Mouse (Mus musculus) neural tube, embryonic 13.5 days (tissue): Measurements from ENCODE around the gene Cog8. TPM values are rescaled to one million over a fixed set of nuclear protein-coding genes. Genes with fewer than 3 reads are reported as not detected.
"Not testable (repeated sequence)": the region's sequence is repeated elsewhere in the genome, so short reads cannot be mapped to it uniquely, and the experiment has no call there.

Experiments used
- ATAC-seq: fragments of 200-750 bp; cut with Nextera tagmentation; 2 replicates; pipeline ENCODE4 v1.8.0; 2017; ENCODE audit warnings: low read depth, mild to moderate bottlenecking, moderate TSS enrichment, moderate library complexity
- H3K27ac ChIP-seq: fragments of 300-500 bp; sonication (generic); replicated peaks from 2 replicates; pipeline ENCODE4 v1.5.1; 2015; ENCODE audit warnings: moderate library complexity, mild to moderate bottlenecking, inconsistent platforms
- H3K27me3 ChIP-seq: fragments of 300-500 bp; sonication (generic); 2 replicates; pipeline ENCODE4 v1.6.1; 2015; ENCODE audit warnings: mild to moderate bottlenecking, inconsistent platforms
- H3K36me3 ChIP-seq: fragments of 300-500 bp; sonication (generic); 2 replicates; pipeline ENCODE4 v1.6.1; 2015; ENCODE audit warnings: mild to moderate bottlenecking, inconsistent platforms
- H3K4me1 ChIP-seq: fragments of 300-500 bp; sonication (generic); replicated peaks from 2 replicates; pipeline ENCODE4 v1.6.1; 2015; ENCODE audit warnings: inconsistent platforms
- H3K4me2 ChIP-seq: fragments of 300-500 bp; sonication (generic); 2 replicates; pipeline ENCODE4 v1.6.1; 2015; ENCODE audit warnings: inconsistent platforms, mild to moderate bottlenecking, moderate library complexity
- H3K4me3 ChIP-seq: fragments of 300-500 bp; sonication (generic); 2 replicates; pipeline ENCODE4 v1.5.1; 2015; ENCODE audit warnings: mild to moderate bottlenecking, inconsistent platforms
- H3K9ac ChIP-seq: fragments of 300-500 bp; sonication (generic); 2 replicates; pipeline ENCODE4 v1.6.1; 2015; ENCODE audit warnings: moderate library complexity, mild to moderate bottlenecking, inconsistent platforms
- H3K9me3 ChIP-seq: fragments of 300-500 bp; sonication (generic); 2 replicates; pipeline ENCODE4 v1.6.1; 2016; ENCODE audit warnings: inconsistent platforms
- WGBS: fragments of 180-500 bp; shearing (Covaris S2); methylation state at CpG from one replicate; pipeline ENCODE4 v1.1.7; 2015; 5-methylcytosine and 5-hydroxymethylcytosine counted together
- microRNA-seq: library from miRNA; unstranded; fragments of <30 nt; microRNA quantifications from one replicate; pipeline ENCODE4, GENCODE M21; 2016
- polyA plus RNA-seq: library from polyadenylated mRNA; unstranded; fragments of >200 nt; fragmentation: Nextera tagmentation; extraction: Ambion mirVana; gene quantifications from 2 replicates; pipeline ENCODE4 v1.2.1, GENCODE M21; 2015

Cog8 gene
- polyA plus RNA-seq, 1 experiment from 2014 or later, result 42.4 TPM

DNA sequence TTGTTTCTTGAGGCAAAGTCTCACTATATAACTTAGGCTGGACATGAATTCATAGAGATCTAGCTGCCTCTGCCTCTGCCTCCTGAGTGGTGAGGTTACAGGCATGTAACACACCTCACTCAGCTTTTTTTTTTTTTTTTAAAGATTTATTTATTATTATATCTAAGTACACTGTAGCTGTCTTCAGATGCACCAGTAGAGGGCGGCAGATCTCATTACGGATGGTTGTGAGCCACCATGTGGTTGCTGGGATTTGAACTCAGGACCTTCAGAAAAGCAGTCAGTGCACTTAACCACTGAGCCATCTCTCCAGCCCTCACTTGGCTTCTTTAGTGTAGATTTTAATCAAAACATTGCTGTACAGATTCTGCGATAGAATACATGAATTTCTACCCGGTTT lies 60.1 kb downstream of the Cog8 start:
- H3K9ac ChIP-seq, H3K4me1 ChIP-seq, H3K4me2 ChIP-seq, H3K27me3 ChIP-seq, H3K27ac ChIP-seq, H3K9me3 ChIP-seq, H3K4me3 ChIP-seq, ATAC-seq: not testable (repeated sequence)
- H3K36me3 ChIP-seq, result peaks cover 11% of the 10 kb centered on the region
- 87% methylated on average over 4 of the region's 4 CpGs for WGBS

Small RNA genes within 50 kb of the gene (microRNA-seq; reads per million reads assigned to microRNA genes)
- gene Mir7075, result not detected

Other genes starting within 250 kb of the Cog8 start
- 0.47 and 0.74 TPM in 2 replicates for gene Has3, start 186.4 kb downstream of the Cog8 start, polyA plus RNA-seq
- 42.2 and 46.9 TPM in 2 replicates for gene Utp4, start 163.1 kb downstream of the Cog8 start, polyA plus RNA-seq
- 7.1 and 8.0 TPM in 2 replicates for gene Sntb2, start 120.9 kb downstream of the Cog8 start, polyA plus RNA-seq
- 131 and 139 TPM in 2 replicates for gene Vps4a, start 25.5 kb downstream of the Cog8 start, polyA plus RNA-seq
- gene Pdf, start 8.1 kb downstream of the Cog8 start, polyA plus RNA-seq, result 37.5 and 45.3 TPM in 2 replicates
- 61.4 and 75.9 TPM in 2 replicates for gene Nip7, start 188 bp upstream of the Cog8 start, polyA plus RNA-seq
- not detected in 2 replicates for gene Tmed6, start 9.0 kb upstream of the Cog8 start, polyA plus RNA-seq
- gene Terf2, start 39.9 kb upstream of the Cog8 start, polyA plus RNA-seq, result 23.3 and 25.5 TPM in 2 replicates
- gene Cyb5b, start 94.0 kb upstream of the Cog8 start, polyA plus RNA-seq, result 94.1 and 105 TPM in 2 replicates
- gene Nfat5, start 236.8 kb upstream of the Cog8 start, polyA plus RNA-seq, result 13.6 and 14.3 TPM in 2 replicates